Mouse (Mus musculus) CD4-positive helper T cell, adult 2 months (primary cell): ENCODE results near the gene Cd200.
"Not testable (repeated sequence)": the region's sequence is repeated elsewhere in the genome, so short reads cannot be mapped to it uniquely, and the experiment has no call there.

Source experiments
- DNase-seq: peaks from one replicate; pipeline ENCODE4 v3.0.0-alpha.2; 2012; ENCODE audit warnings: low read depth, missing footprints, low spot score

The Cd200 gene

DNA sequence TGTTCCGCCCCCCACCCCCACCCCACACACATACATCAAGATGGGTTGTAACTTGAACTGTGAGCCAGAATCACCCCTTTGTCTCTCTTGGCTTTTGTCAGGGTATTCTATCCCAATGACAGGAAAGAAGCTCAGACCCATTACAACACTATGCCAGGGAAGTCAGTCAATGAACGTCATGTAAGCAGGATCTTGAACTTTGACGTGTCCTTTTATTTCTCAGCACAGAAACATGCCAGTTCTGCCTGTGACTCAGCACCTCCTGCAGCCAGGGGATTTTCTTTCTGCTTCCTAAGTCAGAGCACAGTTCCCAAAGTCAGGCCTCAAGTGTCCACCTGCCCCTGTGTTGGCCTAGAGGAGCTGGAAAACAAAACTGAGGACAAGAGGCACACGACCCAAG lies 31.5 kb downstream of the Cd200 start:
- DNase-seq: no peak

DNA sequence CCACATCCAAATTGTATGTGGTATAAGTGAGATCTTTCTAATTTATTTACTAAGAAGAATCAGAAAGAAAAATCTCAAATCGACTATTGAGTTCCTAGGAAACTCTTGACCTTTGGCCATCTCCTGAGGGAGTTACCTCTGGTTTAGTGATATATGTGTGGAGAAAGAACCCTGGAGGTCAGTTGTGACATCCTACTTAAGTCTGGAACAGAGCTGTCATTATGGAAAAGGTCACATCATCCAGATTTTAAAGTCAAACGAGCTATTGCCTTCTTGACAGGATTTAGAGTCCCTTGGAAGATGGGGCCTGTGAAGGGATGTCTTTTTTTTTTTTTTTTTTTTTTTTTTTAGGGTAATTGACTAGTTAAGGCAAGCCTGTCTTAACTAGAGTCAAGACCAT lies 32.0 kb downstream of the Cd200 start:
- DNase-seq: no peak

- DNase-seq: no peak
Measured at GRCm38 (mm10) chr16:45376294-45376693, 32.6 kb downstream of the Cd200 start.

DNA sequence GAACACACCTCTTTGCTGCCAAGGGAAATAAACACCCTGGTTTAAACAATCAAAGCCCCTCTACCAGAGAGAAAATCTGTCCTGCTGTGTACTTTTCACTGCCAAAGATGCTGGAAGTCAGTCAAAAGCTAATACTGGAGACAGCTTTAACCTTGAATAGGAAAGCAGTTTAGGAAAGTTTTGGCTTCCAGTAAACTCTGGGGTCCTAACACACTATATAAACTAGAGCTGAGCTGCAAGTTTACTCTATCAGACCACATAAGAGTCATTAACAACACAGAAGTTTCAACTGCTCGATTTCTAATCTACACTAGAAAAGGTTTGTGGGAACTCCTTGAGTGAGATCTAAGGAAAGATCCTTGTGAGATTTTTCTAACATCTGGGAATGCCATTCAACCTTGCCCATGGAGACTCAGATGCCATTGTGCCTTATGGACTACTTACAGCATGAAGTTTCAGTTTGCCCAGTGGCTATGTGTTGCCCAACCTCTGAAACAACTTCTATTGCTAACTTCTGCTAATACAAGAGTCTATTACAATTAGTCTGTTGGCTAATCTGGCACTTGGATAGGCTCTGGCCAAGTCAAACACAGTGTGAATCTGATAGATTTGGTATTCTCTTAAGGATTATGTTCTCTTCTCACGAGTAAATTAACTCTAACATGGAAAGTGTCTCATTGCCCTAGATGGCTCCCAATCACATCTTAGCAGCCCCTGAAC lies 33.2 kb downstream of the Cd200 start:
- no peak for DNase-seq

- no peak for DNase-seq
Measured at GRCm38 (mm10) chr16:45374074-45374473, 34.8 kb downstream of the Cd200 start.

GRCm38 (mm10) chr16:45371076-45371475 lies 37.8 kb downstream of the Cd200 start:
- no peak for DNase-seq

DNA sequence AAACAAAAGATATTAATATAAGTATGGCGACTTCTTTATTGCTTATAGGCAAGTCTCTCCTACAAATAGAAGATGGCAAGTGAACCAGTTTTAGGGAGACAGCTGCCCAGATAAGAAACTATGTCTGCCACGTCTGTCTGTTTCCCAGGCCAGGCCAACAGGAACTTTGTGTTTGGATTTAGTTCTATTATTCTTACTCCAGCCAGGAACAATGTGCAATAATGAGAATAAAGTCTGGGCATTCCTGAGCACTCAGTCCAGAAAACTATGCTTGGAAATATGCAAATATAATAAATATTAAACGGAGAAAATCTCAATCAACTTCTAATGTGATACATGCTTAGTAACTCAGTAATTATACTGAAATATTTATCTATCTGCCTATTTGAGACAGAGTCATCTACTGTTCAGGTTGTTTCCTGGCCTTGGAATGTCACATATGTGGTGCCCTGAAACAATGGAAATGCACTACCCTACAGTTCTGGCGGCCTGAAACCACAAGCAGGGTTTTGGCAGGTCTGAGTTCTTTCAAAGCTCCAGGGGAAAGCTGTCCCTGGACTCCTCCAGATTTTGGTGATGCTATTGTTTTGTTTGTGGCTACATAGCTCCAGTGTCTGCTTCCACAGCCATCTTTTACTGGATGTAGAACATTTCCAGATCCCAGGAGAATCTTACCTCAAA lies 39.4 kb downstream of the Cd200 start:
- no peak for DNase-seq

DNA sequence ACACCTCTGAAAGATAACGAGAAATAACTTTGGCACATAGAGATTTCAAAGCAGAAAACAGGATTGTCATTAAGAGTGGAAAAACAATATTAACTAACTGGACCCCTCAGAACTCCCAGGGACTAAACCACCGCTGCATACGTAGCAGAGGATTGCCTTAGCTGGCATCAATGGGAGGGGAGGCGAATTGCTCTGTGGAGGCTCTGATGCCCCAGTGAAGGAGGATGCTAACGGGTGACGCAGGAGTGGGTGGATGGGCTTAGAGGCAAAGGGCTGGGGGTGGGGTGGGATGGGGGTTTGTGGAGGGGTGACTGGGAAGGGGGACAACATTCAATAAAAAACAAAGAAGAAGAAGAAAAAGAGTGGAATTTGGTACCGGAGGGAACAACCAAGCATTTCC lies 42.7 kb downstream of the Cd200 start:
- no peak for DNase-seq

DNA sequence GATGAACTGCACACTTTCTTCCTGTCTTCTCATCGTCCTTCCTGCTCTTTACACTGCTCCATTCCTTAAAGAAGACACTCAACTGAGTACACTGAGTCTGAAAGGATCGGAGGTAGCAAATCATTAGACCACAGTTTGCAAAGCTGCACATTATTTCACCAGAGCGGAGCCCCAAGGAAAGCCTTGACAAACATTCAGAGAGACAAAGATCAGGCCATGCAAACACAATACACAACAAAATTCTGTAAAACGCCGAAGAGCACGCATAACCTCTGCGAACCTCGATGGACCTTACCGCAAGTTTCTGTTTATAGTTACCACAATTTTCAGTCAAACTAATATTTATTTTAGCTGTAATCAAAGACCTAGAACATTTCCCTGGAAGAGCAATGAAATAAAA lies 43.5 kb downstream of the Cd200 start:
- no peak for DNase-seq

- no peak for DNase-seq
Measured at GRCm38 (mm10) chr16:45364627-45365026, 44.2 kb downstream of the Cd200 start.

GRCm38 (mm10) chr16:45363480-45364045 lies 45.3 kb downstream of the Cd200 start:
- no peak for DNase-seq

GRCm38 (mm10) chr16:45361450-45361849 lies 47.4 kb downstream of the Cd200 start:
- peak; percentile 27 for DNase-seq

DNA sequence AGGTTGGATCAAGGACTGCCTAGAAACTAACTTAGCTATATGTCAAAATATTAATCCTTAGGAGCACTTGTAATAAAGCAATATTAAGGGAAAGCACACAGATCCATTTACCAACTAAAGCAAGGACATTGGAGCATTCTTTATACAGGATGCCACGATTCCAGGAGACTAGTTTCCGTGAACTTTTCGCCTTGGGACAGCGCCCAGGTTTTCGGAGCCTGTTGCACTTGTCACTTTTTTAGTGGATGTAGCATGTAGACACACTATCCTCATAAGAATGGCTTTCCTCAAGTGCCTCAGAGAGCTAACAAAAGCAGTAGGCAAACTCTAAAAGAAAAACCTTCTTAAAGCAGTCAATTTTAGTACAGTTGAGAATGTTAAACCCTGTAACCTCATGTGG lies 50.4 kb downstream of the Cd200 start:
- DNase-seq: not testable (repeated sequence)

DNA sequence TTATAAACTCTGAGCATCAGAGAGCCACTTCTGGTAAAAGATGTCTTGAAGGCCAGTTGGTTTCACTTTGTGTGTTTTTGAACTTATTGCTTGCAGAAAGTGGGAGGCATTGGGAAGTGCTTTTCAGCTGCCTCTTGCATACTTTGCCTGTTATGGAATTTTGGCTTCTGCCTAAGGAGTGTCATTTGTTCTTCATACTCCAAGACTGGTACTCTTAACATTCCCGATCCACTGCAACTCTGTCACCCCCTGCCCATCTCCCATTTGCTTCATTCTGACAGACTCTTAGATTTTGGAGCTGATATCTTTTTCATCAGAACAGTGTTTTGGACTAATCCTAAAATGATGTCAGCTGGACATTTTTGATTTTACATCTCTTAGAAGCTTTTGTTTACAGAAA lies 51.7 kb downstream of the Cd200 start:
- DNase-seq: no peak

DNA sequence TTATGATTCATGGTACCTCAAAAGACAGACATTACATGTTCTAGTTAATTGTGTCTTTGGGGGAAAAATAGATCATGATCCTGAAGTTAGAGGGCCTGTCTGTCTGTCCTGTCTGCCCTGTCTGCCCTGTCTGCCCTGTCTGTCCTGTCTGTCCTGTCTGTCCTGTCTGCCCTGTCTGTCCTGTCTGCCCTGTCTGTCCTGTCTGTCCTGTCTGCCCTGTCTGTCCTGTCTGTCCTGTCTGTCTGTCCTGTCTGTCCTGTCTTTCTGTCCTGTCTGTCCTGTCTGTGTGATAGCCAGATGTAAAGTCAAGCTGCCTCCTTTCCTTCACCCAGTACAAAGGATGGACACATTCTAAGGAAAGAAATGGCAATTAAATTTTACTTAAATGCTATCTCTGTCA lies 56.0 kb downstream of the Cd200 start:
- DNase-seq: peak; percentile 53

GRCm38 (mm10) chr16:45350767-45351166 lies 58.1 kb downstream of the Cd200 start:
- no peak for DNase-seq

GRCm38 (mm10) chr16:45349523-45350298 lies 59.1 kb downstream of the Cd200 start:
- peak; percentile 20 for DNase-seq

GRCm38 (mm10) chr16:45348238-45348637 lies 60.6 kb downstream of the Cd200 start:
- not testable (repeated sequence) for DNase-seq

- peak; percentile 76 for DNase-seq
Measured at GRCm38 (mm10) chr16:45346930-45347387, 61.9 kb downstream of the Cd200 start.

DNA sequence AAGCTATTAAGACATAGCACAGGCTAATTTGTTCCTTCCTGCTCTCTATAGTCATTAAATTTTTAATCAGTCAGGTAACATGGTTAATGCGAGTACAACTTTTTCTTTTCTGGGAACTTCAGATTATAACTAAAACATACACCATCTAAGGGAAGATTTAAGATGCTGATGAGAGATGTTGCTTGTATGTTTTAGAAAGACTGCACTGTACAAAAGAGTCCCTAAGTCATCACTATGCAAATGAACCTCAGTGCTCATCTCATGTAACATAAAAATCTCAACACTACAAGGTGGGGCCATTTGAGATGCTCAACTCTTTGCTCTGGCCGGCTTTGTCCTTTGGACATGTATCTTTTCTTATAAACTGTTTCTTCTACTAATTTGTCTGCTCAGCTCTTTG lies 62.5 kb downstream of the Cd200 start:
- no peak for DNase-seq

DNA sequence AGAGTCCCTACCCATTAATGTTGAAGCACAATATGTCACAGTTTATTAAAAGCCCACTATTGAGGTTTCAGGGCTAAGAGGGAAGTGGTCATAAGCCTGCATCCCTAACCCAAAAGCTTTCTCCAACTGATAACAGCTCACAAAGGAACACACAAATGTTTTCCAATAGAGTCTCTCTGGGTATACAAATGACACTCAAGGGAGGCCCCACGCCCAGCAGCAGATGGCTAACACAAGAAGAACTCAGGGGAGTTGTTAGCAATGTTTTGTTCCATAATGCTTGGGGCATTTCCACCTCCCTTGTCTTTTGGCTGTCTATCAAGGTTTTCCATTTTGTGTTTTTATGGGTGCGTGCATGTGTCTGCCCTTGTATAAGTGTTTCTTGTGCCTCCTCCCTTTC lies 64.0 kb downstream of the Cd200 start:
- DNase-seq: no peak

- no peak for DNase-seq
Measured at GRCm38 (mm10) chr16:45336478-45336877, 72.4 kb downstream of the Cd200 start.
